Mouse (Mus musculus) bone marrow macrophage, adult 2 months (primary cell): ENCODE data around the gene Skap1.

Experiments
- CTCF ChIP-seq: IDR thresholded peaks from 2 replicates; pipeline ENCODE4 v1.5.1; 2012; ENCODE audit warnings: low read depth, mild to moderate bottlenecking, low read length, moderate library complexity
- POLR2A ChIP-seq: IDR thresholded peaks from 2 replicates; pipeline ENCODE4 v1.6.1; 2012; ENCODE audit warnings: mild to moderate bottlenecking, low read depth, low read length, borderline replicate concordance

- TF ChIP-seq CTCF, result no peak
- no peak for TF ChIP-seq POLR2A
Measured at GRCm38 (mm10) chr11:96741995-96742394, 277.6 kb downstream of the Skap1 start.
